Mouse (Mus musculus) spleen, adult 2 months (tissue): ENCODE results near the gene Tll2.

Source experiments
- CTCF ChIP-seq: fragments of 200-500 bp; IDR thresholded peaks from 2 replicates; pipeline ENCODE4 v1.5.1; 2011; ENCODE audit warnings: mild to moderate bottlenecking, inconsistent platforms; ENCODE audit not compliant: insufficient read depth, insufficient read length, insufficient replicate concordance; ENCODE audit errors: extremely low read depth
- POLR2A ChIP-seq: fragments of 200-500 bp; IDR thresholded peaks from 2 replicates; pipeline ENCODE4 v1.6.1; 2011; ENCODE audit warnings: low read depth, low read length, inconsistent platforms

DNA sequence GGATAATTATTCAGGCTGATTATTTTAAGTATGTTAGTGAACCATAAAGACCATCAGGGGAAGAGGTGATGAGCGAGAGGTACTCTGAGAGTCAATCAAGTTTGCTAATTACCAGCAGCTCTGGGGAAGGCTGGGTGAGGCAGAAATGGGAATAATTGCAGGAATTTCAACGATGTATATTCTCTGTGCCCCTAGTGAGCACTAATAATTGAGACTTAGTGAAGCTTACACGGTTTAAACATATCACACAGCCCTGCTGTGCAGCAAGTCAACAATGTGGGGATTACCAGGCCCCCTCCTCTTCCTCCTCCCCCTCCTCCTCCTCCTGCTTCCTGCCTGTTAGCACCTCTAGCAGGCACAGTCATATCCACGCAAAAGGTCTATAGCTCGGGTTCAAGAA is 92.0 kb downstream of the Tll2 start:
- TF ChIP-seq CTCF (no peak), POLR2A (no peak)
